Mouse (Mus musculus) stomach, postnatal 0 days (tissue): Measurements from ENCODE around the gene Gtf3c1. TPM values are rescaled to one million over a fixed set of nuclear protein-coding genes. Genes with fewer than 3 reads are reported as not detected.

Experiments used
- ATAC-seq: fragments of 200-750 bp; cut with Nextera tagmentation; 2 replicates; pipeline ENCODE4 v1.8.0; 2017; ENCODE audit not compliant: low FRiP score, low TSS enrichment
- DNase-seq: peaks from one replicate; pipeline ENCODE4 v3.0.0-alpha.2; 2016; ENCODE audit warnings: low spot score
- H3K27ac ChIP-seq: fragments of 300-500 bp; sonication (generic); replicated peaks from 2 replicates; pipeline ENCODE4 v1.5.1; 2014; ENCODE audit warnings: mild to moderate bottlenecking, control low read depth
- H3K27me3 ChIP-seq: fragments of 300-500 bp; sonication (generic); 2 replicates; pipeline ENCODE4 v1.6.1; 2014; ENCODE audit warnings: low read length; ENCODE audit not compliant: control insufficient read depth, insufficient read depth
- H3K36me3 ChIP-seq: fragments of 300-500 bp; sonication (generic); 2 replicates; pipeline ENCODE4 v1.6.1; 2014; ENCODE audit warnings: low read length, mixed read lengths; ENCODE audit not compliant: control insufficient read depth, insufficient read depth
- H3K4me1 ChIP-seq: fragments of 300-500 bp; sonication (generic); replicated peaks from 2 replicates; pipeline ENCODE4 v1.6.1; 2014; ENCODE audit warnings: antibody characterized with exemption; ENCODE audit not compliant: control insufficient read depth, insufficient read depth
- H3K4me2 ChIP-seq: fragments of 300-500 bp; sonication (generic); replicated peaks from 2 replicates; pipeline ENCODE4 v1.6.1; 2014; ENCODE audit warnings: low read depth, mild to moderate bottlenecking, control low read depth, moderate library complexity
- H3K4me3 ChIP-seq: fragments of 300-500 bp; sonication (generic); 2 replicates; pipeline ENCODE4 v1.5.1; 2014; ENCODE audit warnings: low read depth, low read length, control low read depth
- H3K9ac ChIP-seq: fragments of 300-500 bp; sonication (generic); 2 replicates; pipeline ENCODE4 v1.6.1; 2014; ENCODE audit warnings: mild to moderate bottlenecking, low read length, control low read depth, mixed read lengths
- H3K9me3 ChIP-seq: fragments of 300-500 bp; sonication (generic); 2 replicates; pipeline ENCODE4 v1.6.1; 2016; ENCODE audit warnings: low read length; ENCODE audit not compliant: control insufficient read depth
- CTCF ChIP-seq: IDR thresholded peaks from 2 replicates; pipeline ENCODE4 v1.5.1; 2016; ENCODE audit warnings: antibody characterized with exemption, low read depth, mild to moderate bottlenecking, moderate library complexity
- EP300 ChIP-seq: optimal IDR thresholded peaks from 2 replicates; pipeline ENCODE3; 2016; ENCODE audit warnings: antibody characterized with exemption
- WGBS: fragments of 180-500 bp; shearing (Covaris S2); extraction: QIAGEN DNeasy Blood & Tissue Kit; methylation state at CpG from one replicate; pipeline ENCODE4 v1.1.7; 2014; 5-methylcytosine and 5-hydroxymethylcytosine counted together
- polyA plus RNA-seq: library from polyadenylated mRNA; unstranded; fragments of >200 nt; fragmentation: Nextera tagmentation; extraction: Ambion mirVana; gene quantifications from 2 replicates; pipeline ENCODE4 v1.2.1, GENCODE M21; 2015

Gene Gtf3c1
- polyA plus RNA-seq, 1 experiment from 2014 or later = 6.6 TPM

GRCm38 (mm10) chr7:125694056-125694455 lies 13.5 kb downstream of the Gtf3c1 start:
- no peak overlapping the region for H3K9ac ChIP-seq
- H3K4me3 ChIP-seq = no peak overlapping the region
- H3K4me2 ChIP-seq = no peak overlapping the region
- no peak overlapping the region for H3K27ac ChIP-seq
- DNase-seq (no peak), ATAC-seq (no peak)
- no peaks in the 10 kb centered on the region for H3K27me3 ChIP-seq
- no peaks in the 10 kb centered on the region for H3K9me3 ChIP-seq
- H3K36me3 ChIP-seq = peaks cover 75% of the 10 kb centered on the region
- no peaks in the 10 kb centered on the region for H3K4me1 ChIP-seq
- WGBS = 56% methylated on average over 5 of the region's 5 CpGs
- TF ChIP-seq EP300 (no peak), CTCF (no peak)

- H3K4me2 ChIP-seq = no peak overlapping the region
- H3K36me3 ChIP-seq = peaks cover 51% of the 10 kb centered on the region
- ATAC-seq (no peak), DNase-seq (no peak)
- H3K4me1 ChIP-seq = no peaks in the 10 kb centered on the region
- WGBS = 83% methylated on average over 4 of the region's 4 CpGs
- no peaks in the 10 kb centered on the region for H3K9me3 ChIP-seq
- H3K27me3 ChIP-seq = no peaks in the 10 kb centered on the region
- TF ChIP-seq EP300 (no peak), CTCF (no peak)
- H3K4me3 ChIP-seq = no peak overlapping the region
- H3K27ac ChIP-seq = no peak overlapping the region
- no peak overlapping the region for H3K9ac ChIP-seq
These were observed 17.1 kb downstream of the Gtf3c1 start for GRCm38 (mm10) chr7:125690516-125690915.

GRCm38 (mm10) chr7:125679936-125680335 lies 27.6 kb downstream of the Gtf3c1 start:
- H3K4me1 ChIP-seq = no peaks in the 10 kb centered on the region
- DNase-seq = no peak
- TF ChIP-seq EP300 (no peak), CTCF (no peak)
- peaks cover 55% of the 10 kb centered on the region for H3K36me3 ChIP-seq
- H3K9me3 ChIP-seq = no peaks in the 10 kb centered on the region
- no peak for ATAC-seq
- WGBS = 86% methylated on average over 9 of the region's 9 CpGs
- no peak overlapping the region for H3K4me2 ChIP-seq
- no peaks in the 10 kb centered on the region for H3K27me3 ChIP-seq
- no peak overlapping the region for H3K4me3 ChIP-seq
- H3K27ac ChIP-seq = no peak overlapping the region
- H3K9ac ChIP-seq = no peak overlapping the region

GRCm38 (mm10) chr7:125678756-125679155 lies 28.8 kb downstream of the Gtf3c1 start:
- H3K4me3 ChIP-seq = no peak overlapping the region
- H3K4me1 ChIP-seq = no peaks in the 10 kb centered on the region
- H3K36me3 ChIP-seq = peaks cover 65% of the 10 kb centered on the region
- no peak for ATAC-seq
- H3K9me3 ChIP-seq = no peaks in the 10 kb centered on the region
- DNase-seq = no peak
- H3K27ac ChIP-seq = no peak overlapping the region
- H3K4me2 ChIP-seq = no peak overlapping the region
- H3K27me3 ChIP-seq = no peaks in the 10 kb centered on the region
- no peak for TF ChIP-seq CTCF
- no peak for TF ChIP-seq EP300
- 83% methylated on average over 8 of the region's 8 CpGs for WGBS
- no peak overlapping the region for H3K9ac ChIP-seq

GRCm38 (mm10) chr7:125674916-125675315 lies 32.7 kb downstream of the Gtf3c1 start:
- 62% methylated on average over 2 of the region's 2 CpGs for WGBS
- ATAC-seq (no peak), DNase-seq (peak; percentile 51)
- Histone ChIP-seq H3K4me1 (no peaks in the 10 kb centered on the region), H3K4me3 (no peak overlapping the region), H3K9ac (no peak overlapping the region), H3K36me3 (peaks cover 73% of the 10 kb centered on the region), H3K9me3 (no peaks in the 10 kb centered on the region), H3K27ac (no peak overlapping the region), H3K27me3 (no peaks in the 10 kb centered on the region), H3K4me2 (no peak overlapping the region)
- TF ChIP-seq CTCF (peak; percentile 84), EP300 (no peak)

GRCm38 (mm10) chr7:125671396-125671795 lies 36.2 kb downstream of the Gtf3c1 start:
- no peaks in the 10 kb centered on the region for H3K27me3 ChIP-seq
- H3K4me1 ChIP-seq = no peaks in the 10 kb centered on the region
- ATAC-seq = no peak
- 89% methylated on average over 8 of the region's 8 CpGs for WGBS
- H3K36me3 ChIP-seq = peaks cover 65% of the 10 kb centered on the region
- H3K27ac ChIP-seq = no peak overlapping the region
- DNase-seq = no peak
- no peak overlapping the region for H3K9ac ChIP-seq
- no peak overlapping the region for H3K4me2 ChIP-seq
- no peaks in the 10 kb centered on the region for H3K9me3 ChIP-seq
- TF ChIP-seq EP300 (no peak), CTCF (no peak)
- no peak overlapping the region for H3K4me3 ChIP-seq
